Mouse (Mus musculus): ENCODE results near the gene Mvk. TPM values are rescaled to one million over a fixed set of nuclear protein-coding genes. Genes with fewer than 3 reads are reported as not detected.

Mvk gene
- total RNA-seq (2021) = 10 to 100 TPM in 1 of 2 experiments, 1 to 10 TPM in 1; 9.6 to 10.3 TPM
- long read RNA-seq, experiment 1, transcript Mvk-201 (11 exons, 1,660 nt) = major isoform, 6 of 16 reads
- long read RNA-seq, experiment 1, partial matches to known transcripts = 3 of 16 reads
- long read RNA-seq, experiment 1, other reads (novel, unspliced or antisense) = 6 of 16 reads
- long read RNA-seq, experiment 2, transcript Mvk-201 (11 exons, 1,660 nt) = major isoform, 5 of 14 reads
- long read RNA-seq, experiment 2, partial matches to known transcripts = 7 of 14 reads
- long read RNA-seq, experiment 2, other reads (novel, unspliced or antisense) = 2 of 14 reads

DNA sequence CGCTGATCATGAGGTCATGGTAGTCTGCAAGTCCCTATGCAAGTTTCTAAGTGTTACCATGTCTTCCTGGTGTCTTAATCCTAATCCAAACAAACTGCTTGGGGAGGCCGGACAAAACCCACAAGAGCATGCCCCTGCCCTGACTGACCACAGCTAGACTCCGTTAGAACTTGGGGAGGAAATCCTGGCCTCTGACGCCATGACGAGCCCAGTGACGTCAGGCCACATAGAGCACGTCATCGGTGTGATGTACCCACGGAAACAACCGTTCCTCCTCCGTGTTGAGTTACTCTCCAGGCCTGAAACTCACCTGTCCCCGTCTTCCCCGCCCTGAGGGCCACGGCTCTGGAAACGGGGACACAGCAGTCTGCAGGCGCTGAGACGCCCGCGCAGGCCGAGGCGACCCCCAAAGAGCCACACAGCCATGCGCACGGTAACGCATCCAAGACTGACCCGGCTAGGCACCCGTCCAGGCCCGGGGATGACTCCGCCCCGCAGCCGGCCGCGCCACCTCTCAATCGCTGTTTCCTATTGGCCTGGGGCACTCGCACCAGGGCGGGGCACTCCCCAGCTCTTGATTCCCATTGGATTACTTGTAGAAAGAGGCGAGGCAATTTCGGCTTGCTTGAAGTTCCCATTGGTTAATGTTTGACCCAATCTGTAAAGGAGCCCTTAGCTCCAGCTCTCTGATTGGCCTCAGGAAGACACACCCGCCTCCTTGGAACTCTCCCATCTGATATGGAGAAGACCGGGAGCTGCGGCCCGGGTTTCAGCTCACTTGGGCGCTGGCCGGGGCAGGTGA is at the start of gene Mvk, which contains the start of gene Mmab:
TSS of gene Mvk (plus strand) at position 704 of the 802 bp plus-strand sequence.
TSS of gene Mmab (minus strand) at position 495 of the 802 bp plus-strand sequence.
- peak within 1 kb of the TSS; percentile 94 for H3K4me3 ChIP-seq
- peak within 1 kb of the TSS; percentile 93 for H3K27ac ChIP-seq
- TF ChIP-seq CTCF (IDR thresholded peaks at IDR 0.05) = no peak
- intact Hi-C loops (cut with DNase I) = loop anchor here (5.0 kb wide), 1 partner anchor 61 kb away; the partner anchor contains the start of genes Kctd10 and Ube3b
- peak; percentile 98 for DNase-seq

GRCm38 (mm10) chr5:114406592-114406991 is 37.5 kb upstream of the Mvk start:
- intact Hi-C loops (cut with DNase I) = no loop called here
- TF ChIP-seq CTCF (IDR thresholded peaks at IDR 0.05) = no peak
- Histone ChIP-seq H3K4me3 (no peak overlapping the region), H3K27ac (no peak overlapping the region)
- no peak for DNase-seq

GRCm38 (mm10) chr5:114407269-114407668 is 36.8 kb upstream of the Mvk start:
- peak; percentile 62 for DNase-seq
- Histone ChIP-seq H3K27ac (no peak overlapping the region), H3K4me3 (no peak overlapping the region)
- intact Hi-C loops (cut with DNase I) = no loop called here
- no peak for TF ChIP-seq CTCF (IDR thresholded peaks at IDR 0.05)

DNA sequence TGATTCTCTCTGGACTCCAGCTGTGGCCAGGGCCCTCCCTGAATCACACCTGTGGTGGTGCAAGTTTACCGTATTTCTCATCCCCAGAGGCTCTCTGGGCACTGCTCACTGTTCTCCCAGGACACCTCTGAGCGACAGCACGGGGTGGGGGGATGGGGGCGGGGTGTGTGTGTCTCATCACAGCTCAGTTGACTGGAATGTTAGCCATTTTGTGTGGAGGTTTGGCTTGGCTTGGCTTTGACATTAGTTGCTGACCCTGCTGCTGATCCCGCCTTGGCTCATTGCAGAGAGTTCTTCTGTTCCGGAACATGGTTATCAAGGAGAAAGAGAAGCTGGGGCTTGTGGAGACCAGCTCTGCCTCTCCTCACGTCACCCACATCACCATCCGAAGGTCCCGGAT is 36.3 kb upstream of the Mvk start:
- TF ChIP-seq CTCF (IDR thresholded peaks at IDR 0.05) = no peak
- no peak for DNase-seq
- Histone ChIP-seq H3K4me3 (no peak overlapping the region), H3K27ac (no peak overlapping the region)
- intact Hi-C loops (cut with DNase I) = no loop called here

DNA sequence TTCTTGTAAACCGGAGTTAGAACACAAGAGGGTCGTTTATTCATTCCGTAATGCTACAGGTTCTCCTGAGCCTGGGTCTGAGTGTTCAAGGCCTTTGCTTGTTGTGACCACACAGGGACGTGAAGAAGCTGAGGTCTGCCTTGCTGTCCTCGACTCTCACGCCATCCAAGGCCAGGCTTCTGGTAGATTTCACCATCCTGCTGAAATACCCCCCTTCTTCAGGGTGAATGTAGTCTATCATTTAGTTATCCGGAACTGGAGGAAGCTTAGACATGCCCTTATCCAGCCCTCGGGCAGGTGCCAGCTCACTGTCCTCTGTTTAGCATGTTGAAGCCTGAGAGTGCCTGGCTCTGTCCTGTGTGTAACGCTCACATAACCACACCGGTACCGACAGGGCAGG is 35.2 kb upstream of the Mvk start:
- Histone ChIP-seq H3K27ac (no peak overlapping the region), H3K4me3 (no peak overlapping the region)
- intact Hi-C loops (cut with DNase I) = no loop called here
- TF ChIP-seq CTCF (IDR thresholded peaks at IDR 0.05) = no peak
- no peak for DNase-seq

- no peak overlapping the region for H3K27ac ChIP-seq
- intact Hi-C loops (cut with DNase I) = no loop called here
- no peak for DNase-seq
- no peak for TF ChIP-seq CTCF (IDR thresholded peaks at IDR 0.05)
- H3K4me3 ChIP-seq = no peak overlapping the region
Observed at GRCm38 (mm10) chr5:114410429-114410828, 33.6 kb upstream of the Mvk start.

DNA sequence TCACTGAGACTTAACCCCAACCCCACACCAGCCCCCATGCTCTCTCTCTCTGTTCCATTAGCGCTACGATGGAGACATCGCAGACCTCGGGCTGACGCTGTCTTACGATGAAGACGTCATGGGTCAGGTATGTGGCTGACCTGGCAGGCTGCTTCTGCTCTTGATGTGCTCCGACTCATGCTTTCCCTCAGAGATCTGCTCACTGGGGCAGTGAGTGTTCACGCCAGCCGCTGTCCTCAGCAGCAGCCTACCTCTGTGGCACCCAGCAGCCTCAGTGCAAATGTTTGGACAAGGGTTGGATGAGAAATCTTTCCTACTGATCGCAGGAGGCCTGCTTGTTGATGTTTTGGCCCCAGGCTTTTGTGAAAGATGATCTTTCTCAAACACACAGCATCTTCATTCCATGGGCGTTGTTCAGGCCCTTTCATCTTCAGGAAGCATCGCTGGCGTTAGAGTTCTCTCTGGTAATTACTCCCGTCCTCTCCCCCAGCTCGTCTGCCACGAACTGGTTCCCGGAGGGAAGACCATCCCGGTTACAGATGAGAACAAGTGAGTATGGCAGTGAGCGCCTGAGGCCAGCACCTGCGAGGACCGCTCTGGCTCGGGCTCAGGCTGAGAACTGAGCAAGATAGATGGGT is 31.6 kb upstream of the Mvk start:
- 0 out of 2 replicates have a peak overlapping the region, but pooled peaks have one; percentile 53 for H3K27ac ChIP-seq
- DNase-seq = no peak
- intact Hi-C loops (cut with DNase I) = no loop called here
- TF ChIP-seq CTCF (IDR thresholded peaks at IDR 0.05) = no peak
- H3K4me3 ChIP-seq = no peak overlapping the region

- peak; percentile 66 for DNase-seq
- H3K27ac ChIP-seq = peak overlapping the region; percentile 53
- H3K4me3 ChIP-seq = no peak overlapping the region
- TF ChIP-seq CTCF (IDR thresholded peaks at IDR 0.05) = no peak
- intact Hi-C loops (cut with DNase I) = no loop called here
Observed at GRCm38 (mm10) chr5:114413067-114413735, 30.9 kb upstream of the Mvk start.

- H3K27ac ChIP-seq = no peak overlapping the region
- TF ChIP-seq CTCF (IDR thresholded peaks at IDR 0.05) = no peak
- intact Hi-C loops (cut with DNase I) = no loop called here
- no peak for DNase-seq
- no peak overlapping the region for H3K4me3 ChIP-seq
Observed at GRCm38 (mm10) chr5:114415606-114416005, 28.5 kb upstream of the Mvk start.

- no peak for TF ChIP-seq CTCF (IDR thresholded peaks at IDR 0.05)
- no peak for DNase-seq
- intact Hi-C loops (cut with DNase I) = no loop called here
- H3K4me3 ChIP-seq = no peak overlapping the region
- no peak overlapping the region for H3K27ac ChIP-seq
Observed at GRCm38 (mm10) chr5:114416855-114417254, 27.2 kb upstream of the Mvk start.

GRCm38 (mm10) chr5:114418541-114418940 is 25.5 kb upstream of the Mvk start:
- DNase-seq = no peak
- Histone ChIP-seq H3K27ac (no peak overlapping the region), H3K4me3 (no peak overlapping the region)
- intact Hi-C loops (cut with DNase I) = no loop called here
- peak; percentile 33 for TF ChIP-seq CTCF (IDR thresholded peaks at IDR 0.05)

- no peak for TF ChIP-seq CTCF (IDR thresholded peaks at IDR 0.05)
- intact Hi-C loops (cut with DNase I) = no loop called here
- H3K27ac ChIP-seq = no peak overlapping the region
- DNase-seq = no peak
- H3K4me3 ChIP-seq = no peak overlapping the region
Observed at GRCm38 (mm10) chr5:114421561-114422298, 22.3 kb upstream of the Mvk start.
